Mouse (Mus musculus) stomach, embryonic 16.5 days (tissue): ENCODE measurements around the gene Thumpd1. TPM values are rescaled to one million over a fixed set of nuclear protein-coding genes. Genes with fewer than 3 reads are reported as not detected.
"Not testable (repeated sequence)": the region's sequence is repeated elsewhere in the genome, so short reads cannot be mapped to it uniquely, and the experiment has no call there.

ENCODE experiments used
- ATAC-seq: fragments of 200-750 bp; cut with Nextera tagmentation; 2 replicates; pipeline ENCODE4 v1.8.0; 2017; ENCODE audit warnings: moderate number of reproducible peaks, moderate TSS enrichment; ENCODE audit not compliant: insufficient read depth, low FRiP score
- H3K27ac ChIP-seq: fragments of 300-500 bp; sonication (generic); 2 replicates; pipeline ENCODE4 v1.5.1; 2014; ENCODE audit warnings: low read length
- H3K27me3 ChIP-seq: fragments of 300-500 bp; sonication (generic); 2 replicates; pipeline ENCODE4 v1.6.1; 2014; ENCODE audit warnings: low read length, control low read depth, mixed read lengths; ENCODE audit not compliant: control insufficient read depth, insufficient read depth
- H3K36me3 ChIP-seq: fragments of 300-500 bp; sonication (generic); 2 replicates; pipeline ENCODE4 v1.6.1; 2014; ENCODE audit warnings: low read length; ENCODE audit not compliant: control insufficient read depth, insufficient read depth
- H3K4me1 ChIP-seq: fragments of 300-500 bp; sonication (generic); 2 replicates; pipeline ENCODE4 v1.6.1; 2014; ENCODE audit warnings: low read length, control low read depth, mixed read lengths; ENCODE audit not compliant: control insufficient read depth, insufficient read depth
- H3K4me2 ChIP-seq: fragments of 300-500 bp; sonication (generic); 2 replicates; pipeline ENCODE4 v1.6.1; 2014; ENCODE audit warnings: low read depth, low read length, mixed read lengths
- H3K4me3 ChIP-seq: fragments of 300-500 bp; sonication (generic); replicated peaks from 2 replicates; pipeline ENCODE4 v1.5.1; 2014; ENCODE audit warnings: mild to moderate bottlenecking, low read length
- H3K9ac ChIP-seq: fragments of 300-500 bp; sonication (generic); 2 replicates; pipeline ENCODE4 v1.6.1; 2014; ENCODE audit warnings: low read length
- H3K9me3 ChIP-seq: fragments of 300-500 bp; sonication (generic); replicated peaks from 2 replicates; pipeline ENCODE4 v1.6.1; 2016; ENCODE audit warnings: low read length, control low read depth; ENCODE audit not compliant: control insufficient read depth
- WGBS: fragments of 180-500 bp; shearing (Covaris S2); extraction: QIAGEN DNeasy Blood & Tissue Kit; methylation state at CpG from one replicate; pipeline ENCODE4 v1.1.7; 2014; 5-methylcytosine and 5-hydroxymethylcytosine counted together
- polyA plus RNA-seq: library from polyadenylated mRNA; unstranded; fragments of >200 nt; fragmentation: Nextera tagmentation; extraction: Ambion mirVana; gene quantifications from 2 replicates; pipeline ENCODE4 v1.2.1, GENCODE M21; 2015

Thumpd1 gene
- polyA plus RNA-seq, 1 experiment from 2014 or later = 62.3 TPM

DNA sequence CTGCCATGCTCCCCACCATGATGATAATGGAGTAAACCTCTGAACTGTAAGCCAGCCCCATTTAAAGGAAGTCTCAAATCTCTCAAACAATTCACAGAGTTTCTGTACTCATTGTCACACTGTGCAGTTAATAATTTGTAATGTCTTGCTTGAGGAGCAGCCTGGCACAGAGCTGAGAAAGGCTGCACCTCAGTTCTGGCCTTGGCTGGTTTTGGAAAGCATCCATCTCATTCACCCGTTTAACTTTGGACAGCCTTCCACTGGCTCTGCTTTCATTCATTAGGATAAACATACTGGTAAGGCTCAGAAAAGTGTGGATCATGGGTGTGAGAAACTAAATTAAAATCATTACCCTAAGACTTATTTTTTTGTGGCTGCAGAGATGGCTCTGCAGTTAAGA is 25.3 kb upstream of the Thumpd1 start:
- Histone ChIP-seq H3K36me3 (no peaks in the 10 kb centered on the region), H3K27me3 (no peaks in the 10 kb centered on the region), H3K9ac (no peak overlapping the region), H3K9me3 (no peaks in the 10 kb centered on the region), H3K4me3 (no peak overlapping the region), H3K27ac (no peak overlapping the region), H3K4me2 (no peak overlapping the region), H3K4me1 (no peaks in the 10 kb centered on the region)
- ATAC-seq = no peak
- WGBS = 51% methylated on average over 1 of the region's 1 CpGs

DNA sequence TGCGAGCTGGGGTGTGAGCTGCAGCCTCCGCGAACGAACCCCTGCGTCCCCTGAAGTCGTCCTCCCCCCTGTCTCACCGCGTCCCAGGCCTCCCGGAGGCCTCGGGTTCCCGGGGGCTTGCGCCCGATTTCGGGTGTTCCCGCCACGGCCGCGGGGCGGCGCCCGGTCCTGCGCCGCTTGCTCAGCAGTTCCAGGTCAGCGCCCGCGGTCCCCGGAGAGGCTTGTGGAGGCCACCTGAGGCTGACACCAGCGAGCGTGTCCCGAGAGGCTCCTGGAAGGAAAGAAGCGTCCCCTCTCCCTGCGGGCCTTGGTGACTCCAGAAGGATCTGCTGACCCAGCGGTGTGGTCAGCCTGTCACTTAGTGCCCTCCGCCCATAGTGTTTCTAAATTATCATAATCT is 23.7 kb upstream of the Thumpd1 start:
- Histone ChIP-seq H3K27me3 (no peaks in the 10 kb centered on the region), H3K27ac (no peak overlapping the region), H3K4me2 (peak overlapping the region; percentile 46), H3K36me3 (no peaks in the 10 kb centered on the region), H3K9ac (peak overlapping the region; percentile 56), H3K4me1 (no peaks in the 10 kb centered on the region), H3K9me3 (no peaks in the 10 kb centered on the region), H3K4me3 (peak overlapping the region; percentile 23)
- ATAC-seq = no peak
- WGBS = 6% methylated on average over 34 of the region's 34 CpGs

DNA sequence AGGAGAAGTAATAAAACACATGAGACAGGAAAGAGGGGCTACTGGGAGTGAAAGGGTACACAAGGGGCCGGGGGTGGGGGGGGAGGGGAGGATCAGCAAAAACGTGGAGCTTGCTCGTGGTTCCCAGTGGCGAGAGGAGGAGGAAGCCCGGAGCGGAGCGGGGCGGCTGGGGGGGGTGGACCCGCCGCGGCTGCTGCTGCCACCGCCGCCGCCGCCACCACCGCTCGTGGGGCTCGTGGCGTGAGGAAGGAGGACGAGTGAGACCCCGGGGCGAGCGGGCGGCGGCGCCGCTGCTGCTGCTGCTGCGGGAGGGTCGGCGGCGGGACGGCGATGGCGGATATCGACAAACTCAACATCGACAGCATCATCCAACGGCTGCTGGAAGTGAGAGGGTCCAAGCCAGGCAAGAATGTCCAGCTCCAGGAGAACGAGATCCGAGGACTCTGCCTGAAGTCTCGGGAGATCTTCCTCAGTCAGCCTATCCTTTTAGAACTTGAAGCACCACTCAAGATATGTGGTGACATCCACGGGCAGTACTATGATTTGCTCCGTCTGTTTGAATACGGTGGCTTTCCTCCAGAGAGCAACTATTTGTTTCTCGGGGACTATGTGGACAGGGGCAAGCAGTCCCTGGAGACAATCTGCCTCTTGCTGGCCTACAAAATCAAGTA is 19.3 kb upstream of the Thumpd1 start:
- H3K4me1 ChIP-seq, H3K36me3 ChIP-seq, H3K27me3 ChIP-seq, H3K27ac ChIP-seq, H3K9me3 ChIP-seq: not testable (repeated sequence)
- ATAC-seq = 0 out of 2 replicates have a peak, but pooled peaks have one; percentile 25
- Histone ChIP-seq H3K9ac (peak overlapping the region; percentile 48; the same call in 1 of the 2 replicates), H3K4me2 (peak overlapping the region; percentile 49), H3K4me3 (peak overlapping the region; percentile 39)
- under 1% methylated on average over 30 of the region's 44 CpGs for WGBS

DNA sequence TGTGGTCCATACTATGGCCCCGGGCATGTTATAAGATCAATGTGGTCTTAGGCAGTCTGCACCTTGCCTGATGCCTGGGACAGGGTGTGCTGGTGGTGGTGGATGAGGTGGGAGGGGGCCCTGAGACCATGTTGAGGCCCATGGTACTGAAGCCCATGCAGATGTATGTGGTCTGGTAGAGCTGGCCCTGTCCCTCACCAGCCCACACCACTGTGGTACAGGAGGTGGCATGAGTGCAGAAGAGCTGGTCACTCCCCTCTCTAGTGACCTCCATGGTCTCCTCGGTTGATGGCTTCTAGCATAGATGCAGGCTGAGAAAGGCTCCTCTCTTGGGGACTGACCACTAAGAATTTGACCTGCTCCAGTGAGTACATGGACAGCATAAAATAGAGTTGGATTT is 18.3 kb upstream of the Thumpd1 start:
- H3K4me3 ChIP-seq = no peak overlapping the region
- ATAC-seq = no peak
- H3K9ac ChIP-seq = no peak overlapping the region
- H3K4me1 ChIP-seq = no peaks in the 10 kb centered on the region
- H3K4me2 ChIP-seq = no peak overlapping the region
- H3K27ac ChIP-seq = no peak overlapping the region
- H3K36me3 ChIP-seq = no peaks in the 10 kb centered on the region
- no peaks in the 10 kb centered on the region; the same call in 1 of the 2 replicates for H3K27me3 ChIP-seq
- no peaks in the 10 kb centered on the region for H3K9me3 ChIP-seq
- WGBS = 86% methylated on average over 2 of the region's 2 CpGs

DNA sequence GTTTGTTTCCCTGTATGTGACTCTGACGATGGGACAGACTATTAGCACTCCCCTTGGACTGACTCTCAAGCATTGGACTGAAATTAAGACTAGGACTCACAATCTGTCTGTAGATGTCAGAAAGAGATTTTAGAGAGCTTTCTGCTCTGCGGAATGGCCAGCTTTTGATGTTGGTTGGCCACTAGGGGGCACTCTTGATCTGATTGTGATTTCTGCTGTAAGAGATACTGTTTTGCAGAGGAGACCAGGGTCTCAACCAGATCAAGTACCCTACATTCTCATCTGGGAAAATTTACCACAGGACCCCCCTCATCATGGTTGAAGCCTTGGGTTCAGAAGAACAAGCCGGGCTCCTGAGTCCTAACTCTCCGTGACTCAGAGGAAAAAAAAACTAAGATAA is 10.7 kb upstream of the Thumpd1 start:
- not testable (repeated sequence) for H3K27me3 ChIP-seq, H3K36me3 ChIP-seq, H3K9ac ChIP-seq, ATAC-seq, H3K4me2 ChIP-seq, H3K4me1 ChIP-seq, H3K27ac ChIP-seq, H3K9me3 ChIP-seq, H3K4me3 ChIP-seq
- WGBS = 87% methylated on average over 4 of the region's 4 CpGs

DNA sequence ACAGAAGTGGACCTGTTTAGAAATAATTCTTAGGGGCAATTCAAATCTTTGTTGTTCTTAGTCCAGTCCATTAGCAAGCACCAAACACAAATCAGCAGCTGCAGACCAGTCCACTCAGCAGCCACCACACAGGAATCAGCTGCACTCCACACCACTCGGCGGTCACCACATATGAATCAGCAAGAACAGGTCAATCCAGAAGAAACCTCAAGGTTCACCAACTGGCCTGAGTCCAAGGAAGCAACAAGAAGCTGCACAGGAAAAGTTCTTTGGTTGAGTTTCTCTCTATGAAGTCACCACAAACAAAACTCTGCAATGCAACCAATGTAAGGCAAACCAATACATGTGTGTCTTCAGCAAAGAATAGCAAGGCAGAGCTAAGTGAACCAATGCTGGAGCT is 7.0 kb upstream of the Thumpd1 start:
- ATAC-seq = no peak
- no peaks in the 10 kb centered on the region for H3K9me3 ChIP-seq
- no peak overlapping the region for H3K4me3 ChIP-seq
- 100% methylated on average over 2 of the region's 2 CpGs for WGBS
- no peak overlapping the region for H3K9ac ChIP-seq
- no peak overlapping the region for H3K27ac ChIP-seq
- no peaks in the 10 kb centered on the region for H3K27me3 ChIP-seq
- no peaks in the 10 kb centered on the region for H3K36me3 ChIP-seq
- H3K4me2 ChIP-seq = no peak overlapping the region
- no peaks in the 10 kb centered on the region for H3K4me1 ChIP-seq

DNA sequence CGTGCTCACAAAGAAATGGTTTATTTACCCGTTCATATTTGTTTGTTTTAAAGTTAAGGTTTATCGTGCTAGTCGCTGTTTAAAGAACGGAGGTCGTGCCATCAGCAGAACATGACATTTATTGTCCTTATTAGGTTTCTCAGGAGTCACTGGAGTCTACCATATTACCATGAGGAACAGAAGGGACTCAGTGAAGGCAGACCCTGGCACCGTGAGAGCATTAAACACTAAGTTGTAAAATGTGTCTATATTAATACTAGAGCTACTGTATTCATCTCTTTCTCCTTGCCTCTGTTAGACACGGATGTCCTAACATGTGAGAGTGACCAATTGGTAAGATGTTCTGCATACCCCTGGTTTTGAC is 331 bp upstream of the Thumpd1 start:
- Histone ChIP-seq H3K9me3 (no peaks in the 10 kb centered on the region), H3K27ac (no peak overlapping the region; the same call in 1 of the 2 replicates), H3K4me3 (peak overlapping the region; percentile 96), H3K4me2 (peak overlapping the region; percentile 66), H3K27me3 (no peaks in the 10 kb centered on the region), H3K4me1 (peaks cover 6% of the 10 kb centered on the region; the same call in 1 of the 2 replicates), H3K36me3 (peaks cover 23% of the 10 kb centered on the region), H3K9ac (peak overlapping the region; percentile 94)
- ATAC-seq = no peak
- 8% methylated on average over 8 of the region's 8 CpGs for WGBS

DNA sequence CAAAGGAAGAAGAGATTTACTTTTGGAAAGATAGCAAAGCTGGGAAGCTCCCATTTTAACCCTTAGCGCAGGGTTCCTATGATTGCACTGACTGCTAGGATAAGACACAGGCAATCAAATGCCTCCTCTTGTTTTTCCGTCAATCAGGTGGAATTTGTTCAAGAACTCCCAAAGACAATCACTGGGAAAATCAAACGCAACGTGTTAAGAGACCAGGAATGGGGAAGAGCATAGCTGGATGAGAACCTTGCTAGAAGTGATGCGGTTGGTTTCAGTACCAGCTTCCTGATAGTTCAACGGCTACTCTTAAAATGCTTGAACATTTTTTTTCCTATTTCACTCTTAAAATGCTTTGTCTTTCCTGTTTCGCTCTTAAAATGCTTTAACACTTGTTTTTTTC is 6.5 kb downstream of the Thumpd1 start:
- Histone ChIP-seq H3K9ac (no peak overlapping the region), H3K27me3 (no peaks in the 10 kb centered on the region), H3K4me2 (no peak overlapping the region), H3K9me3 (no peaks in the 10 kb centered on the region), H3K36me3 (peaks cover 29% of the 10 kb centered on the region), H3K27ac (no peak overlapping the region), H3K4me3 (no peak overlapping the region), H3K4me1 (no peaks in the 10 kb centered on the region)
- 88% methylated on average over 7 of the region's 7 CpGs for WGBS
- ATAC-seq = no peak

DNA sequence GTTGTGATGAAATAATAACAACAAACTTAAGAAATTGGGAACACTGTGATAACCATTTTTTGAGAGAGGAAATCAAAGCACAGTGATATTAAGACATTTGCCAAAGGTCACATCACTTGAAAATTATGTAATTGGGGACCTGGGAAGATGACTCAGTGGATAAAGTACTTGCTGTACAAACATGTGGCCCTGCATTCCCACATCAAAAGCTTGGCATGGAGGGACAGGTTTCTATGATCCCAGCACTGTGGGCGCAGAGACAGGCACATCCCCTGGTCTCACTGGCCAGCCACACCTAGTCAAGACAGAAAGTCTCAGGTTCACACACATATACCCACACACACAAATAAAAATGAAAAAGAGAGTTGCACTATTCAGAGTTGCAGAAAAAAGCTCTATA is 25.7 kb downstream of the Thumpd1 start:
- Histone ChIP-seq H3K9me3 (no peaks in the 10 kb centered on the region), H3K9ac (no peak overlapping the region), H3K4me3 (no peak overlapping the region), H3K27ac (no peak overlapping the region), H3K27me3 (no peaks in the 10 kb centered on the region), H3K4me1 (no peaks in the 10 kb centered on the region), H3K36me3 (no peaks in the 10 kb centered on the region), H3K4me2 (no peak overlapping the region)
- ATAC-seq = no peak
- WGBS = 85% methylated on average over 1 of the region's 1 CpGs
